Mouse (Mus musculus) heart, postnatal 0 days (tissue): Measurements from ENCODE around the gene Ankrd42. TPM values are rescaled to one million over a fixed set of nuclear protein-coding genes. Genes with fewer than 3 reads are reported as not detected.
A peak's percentile ranks its signal among the peaks of the same experiment; 100 is the strongest.

Source experiments
- ATAC-seq: fragments of 200-750 bp; cut with Nextera tagmentation; 2 replicates; pipeline ENCODE4 v1.8.0; 2017; ENCODE audit warnings: low read depth, moderate number of reproducible peaks, moderate library complexity; ENCODE audit not compliant: insufficient read depth
- DNase-seq: peaks from one replicate; pipeline ENCODE4 v3.0.0-alpha.2; 2016; ENCODE audit warnings: low spot score
- H3K27ac ChIP-seq: fragments of 300-500 bp; sonication (generic); 2 replicates; pipeline ENCODE4 v1.5.1; 2014; ENCODE audit warnings: low read depth, mild to moderate bottlenecking
- H3K27me3 ChIP-seq: fragments of 300-500 bp; sonication (generic); 2 replicates; pipeline ENCODE4 v1.6.1; 2014; ENCODE audit warnings: low read length, mixed read lengths; ENCODE audit not compliant: control insufficient read depth, insufficient read depth
- H3K36me3 ChIP-seq: fragments of 300-500 bp; sonication (generic); replicated peaks from 2 replicates; pipeline ENCODE4 v1.6.1; 2014; ENCODE audit warnings: low read length, mixed read lengths; ENCODE audit not compliant: control insufficient read depth, insufficient read depth
- H3K4me1 ChIP-seq: fragments of 300-500 bp; sonication (generic); 2 replicates; pipeline ENCODE4 v1.6.1; 2014; ENCODE audit warnings: antibody characterized with exemption; ENCODE audit not compliant: control insufficient read depth, insufficient read depth
- H3K4me2 ChIP-seq: fragments of 300-500 bp; sonication (generic); 2 replicates; pipeline ENCODE4 v1.6.1; 2014; ENCODE audit warnings: low read depth, mild to moderate bottlenecking, low read length, moderate library complexity
- H3K4me3 ChIP-seq: fragments of 300-500 bp; sonication (generic); 2 replicates; pipeline ENCODE4 v1.5.1; 2014; ENCODE audit warnings: low read depth, low read length
- H3K9ac ChIP-seq: fragments of 300-500 bp; sonication (generic); replicated peaks from 2 replicates; pipeline ENCODE4 v1.6.1; 2014; ENCODE audit warnings: low read depth, low read length, mixed read lengths
- H3K9me3 ChIP-seq: fragments of 300-500 bp; sonication (generic); replicated peaks from 2 replicates; pipeline ENCODE4 v1.6.1; 2016; ENCODE audit warnings: low read length; ENCODE audit not compliant: control insufficient read depth
- CTCF ChIP-seq: IDR thresholded peaks from 2 replicates; pipeline ENCODE4 v1.5.1; 2016; ENCODE audit warnings: antibody characterized with exemption, control low read depth, low read depth
- EP300 ChIP-seq: IDR thresholded peaks from 2 replicates; pipeline ENCODE4 v1.6.1; 2016; ENCODE audit warnings: antibody characterized with exemption, low read depth
- WGBS: fragments of 180-500 bp; shearing (Covaris S2); extraction: QIAGEN DNeasy Blood & Tissue Kit; methylation state at CpG from one replicate; pipeline ENCODE4 v1.1.7; 2014; 5-methylcytosine and 5-hydroxymethylcytosine counted together
- polyA plus RNA-seq: library from polyadenylated mRNA; unstranded; fragments of >200 nt; fragmentation: Nextera tagmentation; extraction: Ambion mirVana; gene quantifications from 2 replicates; pipeline ENCODE4 v1.2.1, GENCODE M21; 2015
- total RNA-seq: library from RNA; depleted of rRNA; stranded (reverse); fragments of >200 nt; gene quantifications from 2 replicates; pipeline ENCODE4 v1.2.3, GENCODE M21; 2014; ENCODE audit warnings: low replicate concordance; rRNA removed

The Ankrd42 gene
- total RNA-seq (1.5 and 2.6 TPM in 2 replicates), polyA plus RNA-seq (1.1 and 1.6 TPM in 2 replicates)

- H3K27ac ChIP-seq = peak within 1 kb of the TSS; percentile 80
- peaks cover 14% of the 10 kb centered on the region; the same call in 1 of the 2 replicates for H3K36me3 ChIP-seq
- DNase-seq (peak; percentile 92), ATAC-seq (peak; percentile 99)
- H3K4me3 ChIP-seq = peak within 1 kb of the TSS; percentile 75
- WGBS = under 1% methylated on average over 44 of the region's 44 CpGs
- no peaks in the 10 kb centered on the region for H3K9me3 ChIP-seq
- no peaks in the 10 kb centered on the region for H3K27me3 ChIP-seq
- peak within 1 kb of the TSS; percentile 80 for H3K4me2 ChIP-seq
- TF ChIP-seq EP300 (no peak), CTCF (peak; percentile 14; the same call in 1 of the 2 replicates)
- peaks cover 16% of the 10 kb centered on the region for H3K4me1 ChIP-seq
- H3K9ac ChIP-seq = peak within 1 kb of the TSS; percentile 71
These were observed at the start of gene Ankrd42 for GRCm38 (mm10) chr7:92637021-92637625. TSS of gene Ankrd42 (minus strand) at chr7:92637142.

GRCm38 (mm10) chr7:92677346-92677745, 40.4 kb upstream of the Ankrd42 start:
- Histone ChIP-seq H3K9ac (no peak overlapping the region), H3K27me3 (no peaks in the 10 kb centered on the region), H3K27ac (no peak overlapping the region), H3K4me3 (no peak overlapping the region), H3K4me1 (no peaks in the 10 kb centered on the region), H3K4me2 (no peak overlapping the region), H3K9me3 (0 out of 2 replicates have a peak, but pooled peaks cover 3% of the 10 kb centered on the region), H3K36me3 (no peaks in the 10 kb centered on the region)
- no peak for DNase-seq
- 51% methylated on average over 4 of the region's 4 CpGs for WGBS
- ATAC-seq = no peak
- no peak for TF ChIP-seq EP300
- TF ChIP-seq CTCF = no peak

GRCm38 (mm10) chr7:92675131-92675530, 38.2 kb upstream of the Ankrd42 start:
- ATAC-seq (no peak), DNase-seq (no peak)
- H3K4me2 ChIP-seq = no peak overlapping the region
- H3K27ac ChIP-seq = no peak overlapping the region
- 0 out of 2 replicates have a peak, but pooled peaks cover 3% of the 10 kb centered on the region for H3K9me3 ChIP-seq
- no peaks in the 10 kb centered on the region for H3K27me3 ChIP-seq
- no peak overlapping the region for H3K4me3 ChIP-seq
- no peaks in the 10 kb centered on the region for H3K4me1 ChIP-seq
- no peak for TF ChIP-seq EP300
- TF ChIP-seq CTCF = no peak
- WGBS = 85% methylated on average over 3 of the region's 3 CpGs
- H3K36me3 ChIP-seq = no peaks in the 10 kb centered on the region
- no peak overlapping the region for H3K9ac ChIP-seq

GRCm38 (mm10) chr7:92669507-92670471, 32.8 kb upstream of the Ankrd42 start, which contains the start of gene Pcf11:
TSS of gene Pcf11 (minus strand) at chr7:92669934.
- Histone ChIP-seq H3K9me3 (0 out of 2 replicates have a peak, but pooled peaks cover 3% of the 10 kb centered on the region), H3K27ac (peak within 1 kb of the TSS; percentile 97), H3K9ac (peak within 1 kb of the TSS; percentile 99), H3K27me3 (no peaks in the 10 kb centered on the region), H3K36me3 (no peaks in the 10 kb centered on the region), H3K4me3 (peak within 1 kb of the TSS; percentile 96), H3K4me2 (peak within 1 kb of the TSS; percentile 90), H3K4me1 (peaks cover 13% of the 10 kb centered on the region)
- under 1% methylated on average over 87 of the region's 88 CpGs for WGBS
- DNase-seq (peak; percentile 99), ATAC-seq (peak; percentile 97)
- no peak for TF ChIP-seq EP300
- TF ChIP-seq CTCF = no peak

- H3K27ac ChIP-seq = peak overlapping the region; percentile 97
- no peaks in the 10 kb centered on the region for H3K36me3 ChIP-seq
- peaks cover 13% of the 10 kb centered on the region for H3K4me1 ChIP-seq
- 0 out of 2 replicates have a peak, but pooled peaks cover 3% of the 10 kb centered on the region for H3K9me3 ChIP-seq
- 0% methylated on average over 29 of the region's 29 CpGs for WGBS
- peak overlapping the region; percentile 90 for H3K4me2 ChIP-seq
- peak overlapping the region; percentile 96 for H3K4me3 ChIP-seq
- TF ChIP-seq CTCF (no peak), EP300 (no peak)
- H3K27me3 ChIP-seq = no peaks in the 10 kb centered on the region
- ATAC-seq (no peak), DNase-seq (peak; percentile 58)
- H3K9ac ChIP-seq = peak overlapping the region; percentile 99
These were observed 32.0 kb upstream of the Ankrd42 start for GRCm38 (mm10) chr7:92668791-92669506.
